Mouse (Mus musculus): ENCODE data around the gene Rae1. TPM values are rescaled to one million over a fixed set of nuclear protein-coding genes. Genes with fewer than 3 reads are reported as not detected.

The Rae1 gene
- polyA plus RNA-seq, 1 experiment from 2014 or later: 155 TPM

- WGBS: under 1% methylated on average over 28 of the region's 29 CpGs
- peaks cover 7% of the 10 kb centered on the region for H3K4me1 ChIP-seq (ENCODE audit: control insufficient read depth, insufficient read depth, low read length)
- peak; percentile 50 for ATAC-seq (replicated peaks; ENCODE audit: insufficient number of reproducible peaks, low FRiP score, low TSS enrichment, low read depth)
- peak; percentile 94 for DNase-seq (ENCODE audit: low spot score)
- peaks cover 8% of the 10 kb centered on the region for H3K27me3 ChIP-seq (ENCODE audit: control insufficient read depth, insufficient read depth, low read length)
- H3K4me3 ChIP-seq (ENCODE audit: low read depth, low read length): peak overlapping the region; percentile 27
- peak overlapping the region; percentile 71 for H3K4me2 ChIP-seq (ENCODE audit: low read depth, low read length)
- H3K27ac ChIP-seq (replicated peaks; ENCODE audit: low read depth, low read length): no peak overlapping the region
- H3K9me3 ChIP-seq (replicated peaks; ENCODE audit: control insufficient read depth, low read length): no peaks in the 10 kb centered on the region
- H3K9ac ChIP-seq (replicated peaks; ENCODE audit: low read length): peak overlapping the region; percentile 54
- H3K36me3 ChIP-seq (replicated peaks; ENCODE audit: control insufficient read depth, insufficient read depth, low read depth, low read length): peaks cover 2% of the 10 kb centered on the region; the same call in 1 of the 2 replicates
Measured at GRCm38 (mm10) chr2:173019790-173020189, 19.9 kb downstream of the Rae1 start.

- Histone ChIP-seq H3K4me3 (ENCODE audit: low read depth, low read length) (peak within 1 kb of the TSS; percentile 27), H3K4me1 (ENCODE audit: control insufficient read depth, insufficient read depth, low read length) (peaks cover 7% of the 10 kb centered on the region), H3K9ac (replicated peaks; ENCODE audit: low read length) (peak within 1 kb of the TSS; percentile 54), H3K36me3 (replicated peaks; ENCODE audit: control insufficient read depth, insufficient read depth, low read depth, low read length) (no peaks in the 10 kb centered on the region), H3K4me2 (ENCODE audit: low read depth, low read length) (peak within 1 kb of the TSS; percentile 71), H3K9me3 (replicated peaks; ENCODE audit: control insufficient read depth, low read length) (no peaks in the 10 kb centered on the region), H3K27me3 (ENCODE audit: control insufficient read depth, insufficient read depth, low read length) (peaks cover 8% of the 10 kb centered on the region), H3K27ac (replicated peaks; ENCODE audit: low read depth, low read length) (no peak within 1 kb of the TSS)
- ATAC-seq (replicated peaks; ENCODE audit: insufficient number of reproducible peaks, low FRiP score, low TSS enrichment, low read depth) (no peak), DNase-seq (ENCODE audit: low spot score) (no peak)
- WGBS: 27% methylated on average over 11 of the region's 11 CpGs
Measured at GRCm38 (mm10) chr2:173020430-173020829, 20.5 kb downstream of the Rae1 start, which contains the start of gene Rbm38. TSS of gene Rbm38 (plus strand) at chr2:173020498.

GRCm38 (mm10) chr2:173021633-173022055, 21.7 kb downstream of the Rae1 start:
- Histone ChIP-seq H3K4me1 (ENCODE audit: control insufficient read depth, insufficient read depth, low read length) (peaks cover 7% of the 10 kb centered on the region), H3K27me3 (ENCODE audit: control insufficient read depth, insufficient read depth, low read length) (peaks cover 8% of the 10 kb centered on the region)
- under 1% methylated on average over 54 of the region's 54 CpGs for WGBS

GRCm38 (mm10) chr2:173022056-173022681, 22.3 kb downstream of the Rae1 start:
- peaks cover 7% of the 10 kb centered on the region for H3K4me1 ChIP-seq (ENCODE audit: control insufficient read depth, insufficient read depth, low read length)
- peak overlapping the region; percentile 88 for H3K4me2 ChIP-seq (ENCODE audit: low read depth, low read length)
- ATAC-seq (replicated peaks; ENCODE audit: insufficient number of reproducible peaks, low FRiP score, low TSS enrichment, low read depth) (peak; percentile 8; the same call in 1 of the 2 replicates), DNase-seq (ENCODE audit: low spot score) (peak; percentile 72)
- H3K27me3 ChIP-seq (ENCODE audit: control insufficient read depth, insufficient read depth, low read length): peaks cover 8% of the 10 kb centered on the region
- H3K27ac ChIP-seq (replicated peaks; ENCODE audit: low read depth, low read length): 0 out of 2 replicates have a peak overlapping the region, but pooled peaks have one; percentile 28
- H3K9me3 ChIP-seq (replicated peaks; ENCODE audit: control insufficient read depth, low read length): no peaks in the 10 kb centered on the region
- WGBS: 0% methylated on average over 48 of the region's 51 CpGs
- no peaks in the 10 kb centered on the region for H3K36me3 ChIP-seq (replicated peaks; ENCODE audit: control insufficient read depth, insufficient read depth, low read depth, low read length)
- peak overlapping the region; percentile 57 for H3K4me3 ChIP-seq (ENCODE audit: low read depth, low read length)
- H3K9ac ChIP-seq (replicated peaks; ENCODE audit: low read length): peak overlapping the region; percentile 79

More at GRCm38 (mm10) chr2:173021633-173022055, 21.7 kb downstream of the Rae1 start:
- H3K27ac ChIP-seq (replicated peaks; ENCODE audit: low read depth, low read length): 0 out of 2 replicates have a peak overlapping the region, but pooled peaks have one; percentile 28
- no peaks in the 10 kb centered on the region for H3K36me3 ChIP-seq (replicated peaks; ENCODE audit: control insufficient read depth, insufficient read depth, low read depth, low read length)
- DNase-seq (ENCODE audit: low spot score): peak; percentile 95
- H3K4me2 ChIP-seq (ENCODE audit: low read depth, low read length): peak overlapping the region; percentile 88
- peak overlapping the region; percentile 79 for H3K9ac ChIP-seq (replicated peaks; ENCODE audit: low read length)
- peak; percentile 56; the same call in 1 of the 2 replicates for ATAC-seq (replicated peaks; ENCODE audit: insufficient number of reproducible peaks, low FRiP score, low TSS enrichment, low read depth)
- peak overlapping the region; percentile 57 for H3K4me3 ChIP-seq (ENCODE audit: low read depth, low read length)
- H3K9me3 ChIP-seq (replicated peaks; ENCODE audit: control insufficient read depth, low read length): no peaks in the 10 kb centered on the region

- Histone ChIP-seq H3K27ac (replicated peaks; ENCODE audit: low read depth, low read length) (no peak overlapping the region), H3K4me1 (ENCODE audit: control insufficient read depth, insufficient read depth, low read length) (peaks cover 7% of the 10 kb centered on the region), H3K4me2 (ENCODE audit: low read depth, low read length) (peak overlapping the region; percentile 88), H3K36me3 (replicated peaks; ENCODE audit: control insufficient read depth, insufficient read depth, low read depth, low read length) (no peaks in the 10 kb centered on the region), H3K9ac (replicated peaks; ENCODE audit: low read length) (peak overlapping the region; percentile 79), H3K9me3 (replicated peaks; ENCODE audit: control insufficient read depth, low read length) (no peaks in the 10 kb centered on the region), H3K4me3 (ENCODE audit: low read depth, low read length) (peak overlapping the region; percentile 57), H3K27me3 (ENCODE audit: control insufficient read depth, insufficient read depth, low read length) (peaks cover 8% of the 10 kb centered on the region)
- WGBS: 29% methylated on average over 10 of the region's 10 CpGs
- DNase-seq (ENCODE audit: low spot score) (no peak), ATAC-seq (replicated peaks; ENCODE audit: insufficient number of reproducible peaks, low FRiP score, low TSS enrichment, low read depth) (no peak)
Measured at GRCm38 (mm10) chr2:173022813-173023212, 22.9 kb downstream of the Rae1 start.

GRCm38 (mm10) chr2:173023371-173023851, 23.5 kb downstream of the Rae1 start:
- DNase-seq (ENCODE audit: low spot score) (no peak), ATAC-seq (replicated peaks; ENCODE audit: insufficient number of reproducible peaks, low FRiP score, low TSS enrichment, low read depth) (no peak)
- WGBS: 86% methylated on average over 7 of the region's 7 CpGs
- no peaks in the 10 kb centered on the region for H3K9me3 ChIP-seq (replicated peaks; ENCODE audit: control insufficient read depth, low read length)
- H3K27ac ChIP-seq (replicated peaks; ENCODE audit: low read depth, low read length): no peak overlapping the region
- no peaks in the 10 kb centered on the region for H3K36me3 ChIP-seq (replicated peaks; ENCODE audit: control insufficient read depth, insufficient read depth, low read depth, low read length)
- H3K27me3 ChIP-seq (ENCODE audit: control insufficient read depth, insufficient read depth, low read length): peaks cover 8% of the 10 kb centered on the region
- peak overlapping the region; percentile 88 for H3K4me2 ChIP-seq (ENCODE audit: low read depth, low read length)
- H3K4me3 ChIP-seq (ENCODE audit: low read depth, low read length): peak overlapping the region; percentile 57
- peaks cover 7% of the 10 kb centered on the region for H3K4me1 ChIP-seq (ENCODE audit: control insufficient read depth, insufficient read depth, low read length)
- H3K9ac ChIP-seq (replicated peaks; ENCODE audit: low read length): peak overlapping the region; percentile 1

- 84% methylated on average over 4 of the region's 4 CpGs for WGBS
- Histone ChIP-seq H3K27me3 (ENCODE audit: control insufficient read depth, insufficient read depth, low read length) (peaks cover 8% of the 10 kb centered on the region), H3K4me1 (ENCODE audit: control insufficient read depth, insufficient read depth, low read length) (peaks cover 7% of the 10 kb centered on the region), H3K9ac (replicated peaks; ENCODE audit: low read length) (no peak overlapping the region; the same call in 1 of the 2 replicates), H3K9me3 (replicated peaks; ENCODE audit: control insufficient read depth, low read length) (no peaks in the 10 kb centered on the region), H3K4me3 (ENCODE audit: low read depth, low read length) (no peak overlapping the region; the same call in 1 of the 2 replicates), H3K4me2 (ENCODE audit: low read depth, low read length) (no peak overlapping the region), H3K27ac (replicated peaks; ENCODE audit: low read depth, low read length) (no peak overlapping the region), H3K36me3 (replicated peaks; ENCODE audit: control insufficient read depth, insufficient read depth, low read depth, low read length) (no peaks in the 10 kb centered on the region; the same call in 1 of the 2 replicates)
- no peak for DNase-seq (ENCODE audit: low spot score)
- no peak for ATAC-seq (replicated peaks; ENCODE audit: insufficient number of reproducible peaks, low FRiP score, low TSS enrichment, low read depth)
Measured at GRCm38 (mm10) chr2:173023966-173024365, 24.0 kb downstream of the Rae1 start.

GRCm38 (mm10) chr2:173024392-173024791, 24.5 kb downstream of the Rae1 start:
- H3K4me1 ChIP-seq (ENCODE audit: control insufficient read depth, insufficient read depth, low read length): peaks cover 4% of the 10 kb centered on the region
- H3K9me3 ChIP-seq (replicated peaks; ENCODE audit: control insufficient read depth, low read length): no peaks in the 10 kb centered on the region
- H3K36me3 ChIP-seq (replicated peaks; ENCODE audit: control insufficient read depth, insufficient read depth, low read depth, low read length): no peaks in the 10 kb centered on the region; the same call in 1 of the 2 replicates
- WGBS: 72% methylated on average over 8 of the region's 8 CpGs
- 0 out of 2 replicates have a peak overlapping the region, but pooled peaks have one; percentile 5 for H3K4me2 ChIP-seq (ENCODE audit: low read depth, low read length)
- no peak overlapping the region for H3K9ac ChIP-seq (replicated peaks; ENCODE audit: low read length)
- no peak overlapping the region for H3K4me3 ChIP-seq (ENCODE audit: low read depth, low read length)
- DNase-seq (ENCODE audit: low spot score) (no peak), ATAC-seq (replicated peaks; ENCODE audit: insufficient number of reproducible peaks, low FRiP score, low TSS enrichment, low read depth) (no peak)
- H3K27ac ChIP-seq (replicated peaks; ENCODE audit: low read depth, low read length): no peak overlapping the region
- H3K27me3 ChIP-seq (ENCODE audit: control insufficient read depth, insufficient read depth, low read length): peaks cover 8% of the 10 kb centered on the region
